Mouse (Mus musculus) C2C12 (cell line): ENCODE results near the gene Limch1.

Experiments used
- CEBPB ChIP-seq: IDR thresholded peaks from one replicate; pipeline ENCODE4 v1.6.1; 2011; ENCODE audit warnings: low read depth, mild to moderate bottlenecking, control low read depth, moderate library complexity
- CTCF ChIP-seq: IDR thresholded peaks from one replicate; pipeline ENCODE4 v1.5.1; 2011; ENCODE audit not compliant: control insufficient read depth, insufficient read depth, insufficient read length
- MAX ChIP-seq: IDR thresholded peaks from one replicate; pipeline ENCODE4 v1.6.1; 2011; ENCODE audit warnings: mild to moderate bottlenecking, control low read depth
- MYOD1 ChIP-seq: IDR thresholded peaks from one replicate; pipeline ENCODE4 v1.6.1; 2011; ENCODE audit warnings: low read depth; ENCODE audit not compliant: control insufficient read depth, insufficient read length
- USF1 ChIP-seq: IDR thresholded peaks from one replicate; pipeline ENCODE4 v1.6.1; 2011; ENCODE audit warnings: low read depth, mild to moderate bottlenecking, control low read depth, moderate library complexity

DNA sequence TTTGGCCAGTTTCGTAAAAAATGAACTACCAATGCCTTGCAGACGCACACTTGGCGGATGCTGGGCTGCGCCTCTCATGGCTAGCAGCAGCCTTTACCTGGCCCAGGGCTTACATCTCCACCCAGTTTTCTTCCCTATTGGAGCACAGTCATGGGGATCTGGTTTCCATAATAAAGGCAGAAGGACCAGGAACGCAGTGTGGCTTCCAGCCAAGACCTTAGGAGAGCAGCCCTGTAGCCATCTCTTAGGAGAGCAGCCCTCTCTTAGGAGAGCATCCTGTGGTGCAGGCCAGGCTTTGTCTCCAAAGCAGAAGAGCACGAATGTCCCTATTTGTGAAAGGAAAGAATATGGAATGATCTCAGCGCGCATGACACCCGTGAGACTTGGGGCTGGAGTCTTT lies 163.3 kb downstream of the Limch1 start:
- TF ChIP-seq CTCF (no peak), MAX (no peak), CEBPB (no peak), MYOD1 (no peak), USF1 (no peak)
